Mouse (Mus musculus) midbrain, embryonic 12.5 days (tissue): ENCODE measurements around the gene Ano9. TPM values are rescaled to one million over a fixed set of nuclear protein-coding genes. Genes with fewer than 3 reads are reported as not detected.

Experiments
- ATAC-seq: fragments of 200-750 bp; cut with Nextera tagmentation; 2 replicates; pipeline ENCODE4 v1.8.0; 2017; ENCODE audit warnings: low read depth, moderate TSS enrichment, moderate library complexity; ENCODE audit not compliant: low FRiP score
- H3K27ac ChIP-seq: fragments of 300-500 bp; sonication (generic); replicated peaks from 2 replicates; pipeline ENCODE4 v1.5.1; 2016; ENCODE audit warnings: mild to moderate bottlenecking
- H3K27me3 ChIP-seq: fragments of 300-500 bp; sonication (generic); 2 replicates; pipeline ENCODE4 v1.6.1; 2016; ENCODE audit warnings: mild to moderate bottlenecking
- H3K36me3 ChIP-seq: fragments of 300-500 bp; sonication (generic); 2 replicates; pipeline ENCODE4 v1.6.1; 2016
- H3K4me1 ChIP-seq: fragments of 300-500 bp; sonication (generic); 2 replicates; pipeline ENCODE4 v1.6.1; 2016
- H3K4me2 ChIP-seq: fragments of 300-500 bp; sonication (generic); replicated peaks from 2 replicates; pipeline ENCODE4 v1.6.1; 2016; ENCODE audit warnings: mild to moderate bottlenecking, moderate library complexity
- H3K4me3 ChIP-seq: fragments of 300-500 bp; sonication (generic); 2 replicates; pipeline ENCODE4 v1.5.1; 2016; ENCODE audit warnings: mild to moderate bottlenecking
- H3K9ac ChIP-seq: fragments of 300-500 bp; sonication (generic); replicated peaks from 2 replicates; pipeline ENCODE4 v1.6.1; 2016; ENCODE audit warnings: mild to moderate bottlenecking, moderate library complexity
- H3K9me3 ChIP-seq: fragments of 300-500 bp; sonication (generic); 2 replicates; pipeline ENCODE4 v1.6.1; 2016; ENCODE audit warnings: mild to moderate bottlenecking
- WGBS: fragments of 180-500 bp; shearing (Covaris S2); methylation state at CpG from one replicate; pipeline ENCODE4 v1.1.7; 2016; 5-methylcytosine and 5-hydroxymethylcytosine counted together
- polyA plus RNA-seq: library from polyadenylated mRNA; unstranded; fragments of >200 nt; fragmentation: Nextera tagmentation; extraction: Ambion mirVana; gene quantifications from 2 replicates; pipeline ENCODE4 v1.2.1, GENCODE M21; 2016

The Ano9 gene
- polyA plus RNA-seq, 1 experiment from 2014 or later = not detected

DNA sequence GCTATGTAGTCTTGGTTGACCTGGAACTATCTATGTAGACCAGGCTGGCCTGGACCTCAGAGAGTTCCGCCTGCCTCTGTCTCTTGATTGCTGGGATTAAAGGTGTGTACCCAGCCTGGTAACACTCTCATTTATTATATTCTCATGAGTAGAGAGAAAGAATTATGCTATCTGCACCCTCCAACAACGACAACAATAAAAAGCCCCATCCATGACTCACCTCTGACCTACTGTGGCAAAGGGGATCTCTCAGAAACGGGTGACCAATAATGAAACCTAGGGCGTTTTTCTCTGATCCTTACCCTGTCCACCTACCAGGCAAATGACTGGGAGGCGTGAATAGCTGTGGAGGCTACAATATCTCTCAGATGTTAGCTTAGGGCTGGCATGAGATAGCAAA is 20.4 kb downstream of the Ano9 start:
- Histone ChIP-seq H3K27me3 (peaks cover 64% of the 10 kb centered on the region), H3K4me1 (peaks cover 16% of the 10 kb centered on the region), H3K9ac (no peak overlapping the region), H3K9me3 (no peaks in the 10 kb centered on the region), H3K36me3 (no peaks in the 10 kb centered on the region), H3K4me2 (no peak overlapping the region), H3K27ac (no peak overlapping the region), H3K4me3 (no peak overlapping the region)
- ATAC-seq = no peak
- WGBS = 87% methylated on average over 5 of the region's 5 CpGs

- WGBS = 37% methylated on average over 6 of the region's 6 CpGs
- Histone ChIP-seq H3K4me2 (no peak overlapping the region), H3K4me3 (no peak overlapping the region), H3K9me3 (no peaks in the 10 kb centered on the region), H3K4me1 (peaks cover 17% of the 10 kb centered on the region), H3K36me3 (no peaks in the 10 kb centered on the region), H3K27ac (no peak overlapping the region), H3K9ac (no peak overlapping the region), H3K27me3 (peaks cover 64% of the 10 kb centered on the region)
- no peak for ATAC-seq
These were observed 21.0 kb downstream of the Ano9 start for GRCm38 (mm10) chr7:141096649-141097056.

GRCm38 (mm10) chr7:141096021-141096420 is 21.6 kb downstream of the Ano9 start:
- Histone ChIP-seq H3K27me3 (peaks cover 62% of the 10 kb centered on the region), H3K9me3 (no peaks in the 10 kb centered on the region), H3K4me2 (no peak overlapping the region), H3K36me3 (no peaks in the 10 kb centered on the region), H3K27ac (no peak overlapping the region), H3K9ac (no peak overlapping the region), H3K4me3 (no peak overlapping the region), H3K4me1 (peaks cover 17% of the 10 kb centered on the region)
- ATAC-seq = no peak
- WGBS = 85% methylated on average over 6 of the region's 6 CpGs

DNA sequence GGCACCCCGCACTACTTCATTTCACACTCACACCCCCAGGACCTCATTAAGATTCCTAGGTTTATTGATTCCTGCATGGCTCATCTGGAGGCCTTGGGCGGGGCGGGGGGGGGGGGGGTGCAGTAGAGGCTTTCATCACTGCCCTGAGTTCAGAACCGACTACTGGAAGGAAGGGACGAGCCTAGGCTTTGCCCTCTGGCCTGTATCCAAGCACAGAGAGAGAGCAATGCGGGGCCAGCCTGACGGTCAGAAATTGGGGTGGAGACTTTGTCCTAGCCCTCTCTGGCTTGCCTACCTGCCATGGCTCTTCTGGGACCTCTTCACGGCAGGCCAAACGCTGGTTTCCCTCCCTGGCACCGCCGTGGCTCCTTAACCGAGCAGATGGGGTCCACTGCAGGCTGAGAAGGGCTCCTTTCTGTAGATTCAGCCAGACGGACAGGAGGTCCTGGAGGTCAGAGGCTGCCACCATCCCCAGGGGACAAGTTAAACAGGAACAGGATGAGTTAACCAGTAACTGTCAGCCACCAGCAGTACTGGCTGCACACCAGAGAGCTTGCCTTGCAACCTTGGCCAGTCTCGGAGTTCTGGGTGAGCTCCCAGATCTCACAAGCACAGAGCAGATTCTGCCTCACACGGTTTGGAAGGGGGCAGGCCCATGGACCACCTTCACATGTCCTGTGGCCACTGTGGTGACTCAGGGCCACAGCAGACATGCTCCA is 23.0 kb downstream of the Ano9 start:
- H3K4me1 ChIP-seq = peaks cover 8% of the 10 kb centered on the region; the same call in 1 of the 2 replicates
- no peak for ATAC-seq
- no peak overlapping the region for H3K4me2 ChIP-seq
- H3K4me3 ChIP-seq = no peak overlapping the region
- no peak overlapping the region for H3K9ac ChIP-seq
- no peak overlapping the region for H3K27ac ChIP-seq
- no peaks in the 10 kb centered on the region for H3K36me3 ChIP-seq
- H3K9me3 ChIP-seq = no peaks in the 10 kb centered on the region
- H3K27me3 ChIP-seq = peaks cover 59% of the 10 kb centered on the region
- 68% methylated on average over 14 of the region's 15 CpGs for WGBS

DNA sequence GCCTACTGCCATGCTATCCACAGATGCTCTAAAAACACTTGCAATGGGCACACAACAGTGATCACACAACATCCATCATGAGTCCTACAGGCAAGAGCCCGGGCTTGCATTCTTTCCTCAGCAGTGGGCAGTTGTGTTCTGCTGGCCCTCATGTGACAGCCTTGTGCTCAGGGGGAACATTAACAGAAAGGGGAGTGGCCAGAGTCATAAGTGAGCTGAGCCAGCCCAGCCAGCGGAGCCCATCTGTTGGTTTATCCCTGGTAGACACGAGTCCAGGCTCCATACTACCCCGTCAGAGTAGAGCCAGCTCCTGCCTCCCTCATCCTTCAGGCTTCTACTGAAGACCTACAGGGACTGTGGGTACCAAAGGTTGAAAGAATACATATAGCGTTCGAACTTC is 23.7 kb downstream of the Ano9 start:
- no peak for ATAC-seq
- Histone ChIP-seq H3K9ac (no peak overlapping the region), H3K27ac (no peak overlapping the region), H3K36me3 (no peaks in the 10 kb centered on the region), H3K4me3 (no peak overlapping the region), H3K4me1 (peaks cover 5% of the 10 kb centered on the region; the same call in 1 of the 2 replicates), H3K27me3 (peaks cover 59% of the 10 kb centered on the region), H3K9me3 (no peaks in the 10 kb centered on the region), H3K4me2 (no peak overlapping the region)
- 81% methylated on average over 6 of the region's 6 CpGs for WGBS

DNA sequence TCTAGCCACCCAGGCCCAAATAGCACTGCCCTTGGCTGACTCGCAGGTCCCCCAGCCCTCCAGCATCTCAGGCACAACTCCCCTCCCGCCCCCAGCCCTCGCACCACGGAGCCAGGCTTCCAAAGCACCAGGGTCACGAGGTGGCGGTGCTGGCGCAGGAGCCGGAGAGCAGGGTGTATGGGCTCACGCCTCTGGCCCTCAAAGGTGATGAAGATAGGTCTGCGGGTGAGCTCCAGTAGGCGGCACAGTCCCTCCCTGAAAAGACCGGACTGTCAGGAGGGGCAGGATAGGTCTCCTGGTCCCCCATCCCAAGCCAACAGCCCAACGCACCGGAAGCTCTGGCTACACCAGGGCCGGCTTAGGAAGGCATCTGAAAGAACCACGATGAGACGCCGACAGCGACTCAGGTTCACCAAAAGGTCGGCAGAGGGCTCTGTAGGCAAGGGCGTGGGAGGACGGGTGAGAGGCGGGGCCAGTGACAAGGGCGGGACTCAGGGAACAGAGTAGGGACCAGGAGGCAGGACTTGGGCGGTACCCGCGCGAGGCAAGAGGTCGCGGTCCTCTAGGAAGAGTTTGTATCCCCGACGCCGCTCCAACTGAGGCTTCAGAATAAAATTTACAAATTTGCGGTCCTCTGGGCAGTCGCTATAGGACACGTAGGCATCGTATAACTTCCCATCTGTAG is 25.4 kb downstream of the Ano9 start:
- ATAC-seq = peak; percentile 87
- no peak overlapping the region for H3K27ac ChIP-seq
- H3K4me1 ChIP-seq = peaks cover 5% of the 10 kb centered on the region; the same call in 1 of the 2 replicates
- peak overlapping the region; percentile 25 for H3K4me3 ChIP-seq
- H3K9ac ChIP-seq = no peak overlapping the region; the same call in 1 of the 2 replicates
- H3K36me3 ChIP-seq = no peaks in the 10 kb centered on the region
- H3K27me3 ChIP-seq = peaks cover 62% of the 10 kb centered on the region
- peak overlapping the region; percentile 46 for H3K4me2 ChIP-seq
- WGBS = 6% methylated on average over 37 of the region's 37 CpGs
- H3K9me3 ChIP-seq = no peaks in the 10 kb centered on the region

DNA sequence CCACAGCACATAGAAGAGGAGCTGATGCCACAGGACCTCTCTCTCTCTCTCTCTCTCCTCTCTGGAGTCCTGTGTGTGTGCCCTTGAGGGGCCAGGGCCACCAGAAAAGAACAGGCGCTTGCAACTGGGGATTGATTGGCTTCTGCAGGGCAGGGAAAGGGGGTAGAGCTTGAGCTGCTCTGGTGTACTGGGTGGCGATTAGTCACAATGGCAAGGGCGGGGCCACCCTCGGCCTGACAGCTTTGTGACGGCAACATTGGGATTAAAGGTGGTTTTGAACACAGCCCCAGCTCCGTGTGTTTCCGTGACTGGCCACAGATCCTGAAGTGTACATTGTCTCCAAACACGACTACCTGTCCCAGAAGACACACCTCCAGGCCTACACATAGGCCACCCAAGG is 27.4 kb downstream of the Ano9 start:
- H3K4me1 ChIP-seq = peaks cover 5% of the 10 kb centered on the region; the same call in 1 of the 2 replicates
- H3K27me3 ChIP-seq = peaks cover 58% of the 10 kb centered on the region
- H3K9ac ChIP-seq = no peak overlapping the region
- no peaks in the 10 kb centered on the region for H3K36me3 ChIP-seq
- no peaks in the 10 kb centered on the region for H3K9me3 ChIP-seq
- no peak overlapping the region for H3K4me2 ChIP-seq
- no peak overlapping the region for H3K4me3 ChIP-seq
- no peak overlapping the region for H3K27ac ChIP-seq
- ATAC-seq = no peak
- WGBS = 56% methylated on average over 8 of the region's 8 CpGs

DNA sequence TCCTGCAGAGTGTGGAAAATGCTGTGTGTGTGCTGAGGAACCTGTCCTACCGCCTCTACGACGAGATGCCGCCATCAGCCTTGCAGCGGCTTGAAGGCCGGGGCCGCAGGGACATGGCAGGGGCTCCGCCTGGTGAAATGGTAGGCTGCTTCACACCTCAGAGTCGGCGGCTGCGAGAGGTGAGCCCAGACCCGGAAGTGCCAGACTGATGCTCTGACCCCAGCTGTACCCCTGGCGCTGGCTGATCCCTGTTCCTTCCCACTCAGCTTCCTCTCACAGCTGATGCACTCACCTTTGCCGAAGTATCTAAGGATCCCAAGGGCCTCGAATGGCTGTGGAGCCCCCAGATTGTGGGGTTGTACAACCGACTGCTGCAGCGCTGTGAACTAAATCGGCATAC is 29.1 kb downstream of the Ano9 start:
- 18% methylated on average over 18 of the region's 18 CpGs for WGBS
- H3K27me3 ChIP-seq = peaks cover 58% of the 10 kb centered on the region
- no peaks in the 10 kb centered on the region for H3K36me3 ChIP-seq
- ATAC-seq = no peak
- H3K4me3 ChIP-seq = peak overlapping the region; percentile 17
- no peak overlapping the region for H3K27ac ChIP-seq
- peaks cover 5% of the 10 kb centered on the region; the same call in 1 of the 2 replicates for H3K4me1 ChIP-seq
- H3K9ac ChIP-seq = no peak overlapping the region
- no peaks in the 10 kb centered on the region for H3K9me3 ChIP-seq
- H3K4me2 ChIP-seq = peak overlapping the region; percentile 37

- 42% methylated on average over 8 of the region's 8 CpGs for WGBS
- ATAC-seq = no peak
- H3K4me3 ChIP-seq = no peak overlapping the region
These were observed 29.7 kb downstream of the Ano9 start for GRCm38 (mm10) chr7:141087894-141088293.

DNA sequence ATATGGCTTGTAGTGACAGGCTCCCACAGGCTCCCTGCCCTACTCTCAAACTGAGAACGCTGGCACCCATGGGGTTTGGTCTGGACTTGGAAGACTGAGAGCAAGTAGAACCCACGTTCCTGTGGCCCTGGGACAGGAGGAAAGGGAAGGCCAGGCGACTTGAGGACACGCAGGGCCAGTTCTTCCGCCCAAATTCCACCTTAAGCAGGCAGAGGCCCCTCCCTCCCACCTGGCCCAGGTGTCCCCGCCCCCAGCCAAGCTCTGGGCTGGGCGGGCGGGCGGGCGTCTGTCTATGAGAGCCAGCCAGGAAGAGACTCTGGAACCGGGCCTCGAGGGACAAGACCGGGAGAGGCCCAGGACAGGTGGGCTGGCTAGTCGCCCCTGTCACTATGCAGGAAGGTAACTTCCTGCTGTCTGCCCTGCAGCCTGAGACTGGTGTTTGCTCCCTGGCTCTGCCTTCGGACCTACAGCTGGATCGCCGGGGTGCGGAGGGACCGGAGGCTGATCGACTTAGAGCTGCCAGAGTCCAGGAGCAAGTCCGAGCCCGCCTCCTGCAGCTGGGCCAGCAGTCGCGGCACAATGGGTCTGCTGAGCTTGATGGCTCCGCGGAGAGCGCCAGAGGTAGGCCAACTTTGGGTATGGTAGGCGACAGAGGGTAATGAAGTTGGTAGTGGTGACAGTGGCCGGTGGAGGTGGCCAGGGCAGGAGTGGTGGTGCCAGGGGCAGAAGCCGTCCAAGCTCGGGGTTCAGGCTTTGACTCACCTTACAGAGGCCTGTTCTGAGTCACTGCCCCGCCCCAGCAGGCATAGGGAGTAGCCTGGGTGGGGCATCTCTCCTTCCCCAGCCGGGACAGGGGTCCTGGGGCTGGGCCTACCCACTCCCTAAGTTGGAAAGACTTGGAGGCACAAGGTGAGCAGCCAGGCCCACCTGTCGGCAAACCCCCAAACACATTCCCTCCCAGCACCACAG is 37.8 kb downstream of the Ano9 start:
- Histone ChIP-seq H3K36me3 (no peaks in the 10 kb centered on the region), H3K4me3 (no peak overlapping the region), H3K27me3 (peaks cover 25% of the 10 kb centered on the region), H3K9ac (no peak overlapping the region), H3K27ac (no peak overlapping the region), H3K9me3 (no peaks in the 10 kb centered on the region), H3K4me1 (no peaks in the 10 kb centered on the region), H3K4me2 (no peak overlapping the region)
- no peak for ATAC-seq
- WGBS = 28% methylated on average over 33 of the region's 34 CpGs

More at GRCm38 (mm10) chr7:141087894-141088293, 29.7 kb downstream of the Ano9 start:
- Histone ChIP-seq H3K9ac (no peak overlapping the region), H3K4me2 (no peak overlapping the region), H3K9me3 (no peaks in the 10 kb centered on the region), H3K36me3 (no peaks in the 10 kb centered on the region), H3K4me1 (peaks cover 5% of the 10 kb centered on the region; the same call in 1 of the 2 replicates), H3K27ac (no peak overlapping the region), H3K27me3 (peaks cover 55% of the 10 kb centered on the region)

- no peak overlapping the region for H3K4me3 ChIP-seq
- 79% methylated on average over 4 of the region's 4 CpGs for WGBS
- H3K4me2 ChIP-seq = no peak overlapping the region
- no peak overlapping the region for H3K9ac ChIP-seq
- no peaks in the 10 kb centered on the region for H3K4me1 ChIP-seq
- no peak overlapping the region for H3K27ac ChIP-seq
- H3K9me3 ChIP-seq = no peaks in the 10 kb centered on the region
- ATAC-seq = no peak
- no peaks in the 10 kb centered on the region for H3K36me3 ChIP-seq
- peaks cover 25% of the 10 kb centered on the region for H3K27me3 ChIP-seq
These were observed 38.7 kb downstream of the Ano9 start for GRCm38 (mm10) chr7:141078876-141079275.
